Mouse (Mus musculus) neutrophil, adult 5-6 weeks (primary cell): ENCODE measurements around the gene Med27. TPM values are rescaled to one million over a fixed set of nuclear protein-coding genes. Genes with fewer than 3 reads are reported as not detected.
"Not testable (repeated sequence)": the region's sequence is repeated elsewhere in the genome, so short reads cannot be mapped to it uniquely, and the experiment has no call there.

Source experiments
- ATAC-seq: fragments of 151-379, 151-347 bp; 2 replicates; pipeline ENCODE4 v1.8.0; 2017; ENCODE audit warnings: mild to moderate bottlenecking, moderate TSS enrichment; ENCODE audit not compliant: insufficient number of reproducible peaks, poor library complexity, low FRiP score, severe bottlenecking; ENCODE audit errors: extremely low read depth
- total RNA-seq: library from RNA; stranded (forward); fragments of 200-1000 nt; gene quantifications from 2 replicates; pipeline ENCODE4 v1.2.3, GENCODE M21; 2017

Gene Med27
- total RNA-seq, 1 experiment from 2014 or later = 11.9 TPM

GRCm38 (mm10) chr2:29493396-29494031, 146.9 kb downstream of the Med27 start:
- ATAC-seq = no peak

GRCm38 (mm10) chr2:29495271-29495670, 148.7 kb downstream of the Med27 start:
- ATAC-seq = no peak

GRCm38 (mm10) chr2:29500601-29501350, 154.2 kb downstream of the Med27 start:
- no peak for ATAC-seq

- ATAC-seq = no peak
These were observed 154.8 kb downstream of the Med27 start for GRCm38 (mm10) chr2:29501381-29501780.

DNA sequence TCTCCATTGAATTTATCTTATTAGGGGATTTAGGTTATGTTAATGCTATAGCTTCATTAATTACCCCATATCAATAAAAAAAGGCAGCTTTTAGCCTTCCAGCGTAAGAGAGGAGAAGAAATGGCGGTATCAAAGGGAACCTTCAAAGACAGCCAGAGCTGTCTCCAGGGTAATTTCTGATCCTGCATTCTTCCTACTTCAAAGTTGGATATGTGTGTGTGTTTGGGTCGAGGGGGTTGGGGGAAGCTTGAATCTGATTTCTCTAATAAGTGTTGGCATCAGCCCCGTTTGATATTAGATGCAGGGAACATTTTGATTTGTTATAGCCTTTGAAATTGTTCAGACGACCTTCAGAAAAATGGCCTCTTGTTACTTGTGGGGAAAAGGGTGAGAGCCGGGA, 158.2 kb downstream of the Med27 start:
- ATAC-seq = no peak

GRCm38 (mm10) chr2:29506411-29506810, 159.8 kb downstream of the Med27 start:
- no peak for ATAC-seq

DNA sequence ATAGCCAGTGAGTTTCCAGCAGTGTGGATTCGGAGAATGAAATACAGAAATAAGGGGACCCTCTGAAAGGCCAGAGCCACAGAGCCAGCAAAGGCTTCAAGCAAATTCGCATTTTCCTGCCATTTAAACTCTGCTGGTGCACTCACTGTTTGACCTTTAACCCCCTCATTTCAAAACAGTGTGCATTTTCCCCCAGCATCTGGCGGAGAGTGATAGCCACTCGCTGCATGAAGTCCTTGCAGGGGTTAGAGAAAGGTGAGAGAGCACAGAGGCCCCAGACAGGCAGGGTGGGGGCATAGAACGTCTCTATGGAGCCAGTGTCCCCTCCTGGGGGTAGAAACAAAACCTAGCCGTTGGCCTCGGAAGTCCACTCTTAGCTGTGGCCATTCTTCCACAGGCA, 166.5 kb downstream of the Med27 start:
- no peak for ATAC-seq

GRCm38 (mm10) chr2:29514836-29515235, 168.2 kb downstream of the Med27 start:
- no peak for ATAC-seq

- no peak for ATAC-seq
These were observed 169.3 kb downstream of the Med27 start for GRCm38 (mm10) chr2:29515831-29516447.

GRCm38 (mm10) chr2:29516621-29517170, 170.1 kb downstream of the Med27 start:
- no peak for ATAC-seq

DNA sequence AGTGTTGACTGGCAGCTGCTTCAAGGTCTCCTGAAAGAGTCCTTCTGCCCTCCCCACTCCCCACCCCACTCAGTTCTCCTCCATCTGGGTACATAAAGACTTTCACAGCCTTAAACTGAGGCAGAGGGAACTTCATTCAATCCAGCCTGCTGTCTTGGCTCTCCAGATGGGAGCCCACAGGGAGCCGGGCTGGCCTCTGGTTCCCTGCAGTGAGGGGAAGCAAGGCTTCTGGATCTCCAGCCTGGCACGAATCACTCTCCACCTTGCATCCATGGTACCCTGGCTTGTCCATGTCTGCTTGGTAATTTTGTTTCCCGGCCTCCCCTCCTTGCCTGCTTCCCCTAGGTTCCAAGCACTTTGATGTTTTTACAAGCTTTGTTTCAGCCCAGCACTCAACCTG, 172.8 kb downstream of the Med27 start:
- ATAC-seq = no peak

DNA sequence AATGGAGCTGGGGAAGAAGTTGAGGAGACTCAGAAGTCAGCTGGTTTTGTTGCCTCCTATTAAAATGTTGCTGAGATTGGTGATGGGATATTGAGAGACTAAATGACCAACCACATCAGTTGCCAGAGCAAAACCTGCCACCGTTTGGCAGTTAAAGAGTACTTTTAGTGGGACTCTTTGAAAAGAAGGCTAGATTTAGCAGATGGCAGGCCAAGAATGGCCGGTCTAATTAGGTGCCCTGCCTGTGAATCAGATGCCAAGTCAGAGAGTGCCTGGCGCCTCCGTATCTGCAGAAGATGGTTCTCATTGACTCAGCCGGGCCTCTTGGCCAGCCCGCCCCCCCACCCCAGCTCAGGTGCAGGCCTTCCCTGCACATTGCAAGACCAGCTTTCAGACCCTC, 173.6 kb downstream of the Med27 start:
- ATAC-seq = no peak

DNA sequence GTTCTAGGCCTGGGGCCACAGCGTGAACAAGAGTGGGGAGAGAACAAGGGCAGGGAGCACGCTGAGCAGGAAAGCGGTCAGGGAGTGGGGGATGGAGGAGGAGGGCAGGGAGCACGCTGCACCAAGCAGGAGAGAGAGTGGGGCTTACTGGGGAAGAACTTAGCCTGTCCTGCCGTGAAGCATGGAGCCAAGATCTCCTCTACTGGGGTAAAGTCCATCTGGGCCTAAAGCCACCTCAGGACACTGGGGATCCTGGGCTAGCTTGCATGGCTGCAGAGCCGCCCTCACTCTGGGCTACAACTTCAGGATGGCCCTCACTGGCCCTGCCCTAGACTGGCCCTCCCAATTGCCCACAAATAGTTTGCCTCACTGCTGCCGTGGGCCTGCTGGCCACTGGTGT, 174.9 kb downstream of the Med27 start:
- no peak for ATAC-seq

DNA sequence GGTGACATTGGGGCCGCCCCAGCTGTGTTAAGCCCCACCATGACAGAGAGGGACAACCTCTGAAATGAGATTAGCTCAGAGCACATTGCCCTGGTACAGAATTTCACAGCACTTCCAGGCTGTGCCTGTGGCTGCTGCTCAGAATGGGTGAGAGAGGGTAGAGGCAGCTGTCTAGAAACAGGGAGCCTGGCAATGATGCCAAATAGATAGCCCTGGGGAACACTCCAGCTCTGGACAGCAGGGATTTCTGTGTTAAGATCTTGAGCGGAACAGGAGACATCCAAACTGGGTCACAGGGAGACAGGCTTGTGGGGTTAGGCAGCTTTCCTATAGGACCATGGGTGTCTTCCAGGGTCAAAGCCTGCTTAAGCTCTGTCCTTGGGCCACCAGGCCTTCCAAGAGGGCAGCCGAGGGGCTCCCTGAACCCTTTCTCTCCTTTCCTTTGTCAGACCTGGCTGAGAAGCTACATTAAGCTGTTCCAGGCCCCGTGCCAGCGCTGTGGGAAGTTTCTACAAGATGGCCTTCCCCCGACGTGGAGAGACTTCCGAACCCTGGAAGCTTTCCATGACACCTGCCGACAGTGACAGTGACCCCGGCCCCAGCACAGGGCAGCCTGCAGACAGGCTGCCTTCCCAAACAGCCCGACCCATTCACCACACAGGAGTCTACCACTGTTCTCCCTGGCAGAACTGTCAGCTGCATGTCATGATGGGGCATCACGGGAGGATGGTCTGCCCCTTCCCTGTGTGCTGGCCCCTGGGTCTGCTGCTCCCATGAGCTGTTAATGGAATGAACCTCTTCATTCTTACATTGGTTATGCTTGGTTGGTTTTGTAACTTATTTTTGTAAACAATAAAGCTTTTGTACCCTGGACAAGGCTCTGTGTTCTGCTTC, 177.5 kb downstream of the Med27 start:
- no peak for ATAC-seq

GRCm38 (mm10) chr2:29525273-29525805, 178.7 kb downstream of the Med27 start:
- ATAC-seq = no peak

GRCm38 (mm10) chr2:29526266-29526665, 179.6 kb downstream of the Med27 start:
- no peak for ATAC-seq

DNA sequence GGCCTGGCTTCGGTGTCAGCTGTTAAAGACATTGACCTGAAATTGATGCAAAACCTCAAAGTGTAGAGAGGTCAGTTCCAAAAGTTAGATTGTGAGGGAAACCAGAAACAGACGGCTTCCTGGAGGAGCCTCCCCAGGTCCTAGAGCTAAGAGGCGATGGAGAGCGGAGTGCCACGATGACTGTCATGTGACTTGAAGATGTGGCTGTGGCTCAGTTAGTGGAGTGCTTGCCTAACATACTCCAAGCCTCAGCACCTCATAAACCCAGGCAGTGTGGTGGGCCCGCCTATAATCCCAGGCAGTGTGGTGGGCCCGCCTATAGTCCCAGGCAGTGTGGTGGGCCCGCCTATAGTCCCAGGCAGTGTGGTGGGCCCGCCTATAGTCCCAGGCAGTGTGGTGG, 180.9 kb downstream of the Med27 start:
- not testable (repeated sequence) for ATAC-seq

DNA sequence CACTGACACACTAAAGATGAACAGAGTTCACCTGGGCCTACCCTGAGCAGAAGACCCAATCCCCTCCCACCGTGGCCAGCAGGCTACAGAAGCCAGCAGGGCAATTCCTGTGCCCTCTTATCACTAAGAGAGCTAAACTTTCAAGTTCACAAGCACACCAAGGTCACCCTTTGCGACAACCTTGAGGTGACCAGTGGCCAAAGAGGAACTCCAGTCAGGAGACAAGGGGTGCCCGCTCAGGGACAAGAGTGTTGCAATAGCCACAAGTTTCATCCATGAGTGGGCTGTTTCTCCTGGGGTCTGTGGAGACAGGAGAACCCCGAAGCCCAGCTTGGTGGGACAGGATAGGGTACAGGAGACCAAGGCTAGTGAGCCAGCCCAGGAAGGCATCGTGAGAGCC, 182.2 kb downstream of the Med27 start:
- no peak for ATAC-seq

DNA sequence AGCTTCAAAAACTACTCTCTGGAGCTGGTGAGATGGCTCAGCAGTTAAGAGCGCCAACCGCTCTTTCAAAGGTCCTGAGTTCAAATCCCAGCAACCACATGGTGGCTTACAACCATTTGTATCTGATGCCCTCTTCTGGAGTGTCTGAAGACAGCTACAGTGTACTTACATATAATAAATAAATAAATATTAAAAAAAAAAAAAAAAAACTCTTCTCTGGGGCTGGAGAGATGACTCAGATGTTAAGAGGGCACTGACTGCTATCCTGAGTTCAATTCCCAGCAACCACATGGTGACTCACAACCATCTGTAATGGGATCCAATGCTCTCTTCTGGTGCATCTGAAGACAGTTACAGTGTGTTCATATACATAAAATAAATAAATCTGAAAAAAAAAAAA, 183.2 kb downstream of the Med27 start:
- not testable (repeated sequence) for ATAC-seq
